Mouse (Mus musculus) stomach, embryonic 14.5 days (tissue): ENCODE data around the gene Tmc5. TPM values are rescaled to one million over a fixed set of nuclear protein-coding genes. Genes with fewer than 3 reads are reported as not detected.

ENCODE experiments used
- ATAC-seq: fragments of 200-750 bp; cut with Nextera tagmentation; 2 replicates; pipeline ENCODE4 v1.8.0; 2017; ENCODE audit warnings: low read depth, moderate TSS enrichment; ENCODE audit not compliant: insufficient number of reproducible peaks, insufficient read depth, low FRiP score
- H3K27ac ChIP-seq: fragments of 300-500 bp; sonication (generic); 2 replicates; pipeline ENCODE4 v1.5.1; 2014; ENCODE audit warnings: mild to moderate bottlenecking, low read length, moderate library complexity, mixed read lengths
- H3K27me3 ChIP-seq: fragments of 300-500 bp; sonication (generic); 2 replicates; pipeline ENCODE4 v1.6.1; 2014; ENCODE audit warnings: low read length, control low read depth, mixed read lengths; ENCODE audit not compliant: control insufficient read depth, insufficient read depth
- H3K36me3 ChIP-seq: fragments of 300-500 bp; sonication (generic); 2 replicates; pipeline ENCODE4 v1.6.1; 2014; ENCODE audit warnings: mild to moderate bottlenecking, control low read depth, low read length, moderate library complexity, mixed read lengths; ENCODE audit not compliant: control insufficient read depth, insufficient read depth
- H3K4me1 ChIP-seq: fragments of 300-500 bp; sonication (generic); 2 replicates; pipeline ENCODE4 v1.6.1; 2014; ENCODE audit warnings: low read length, control low read depth, mixed read lengths; ENCODE audit not compliant: control insufficient read depth, insufficient read depth
- H3K4me2 ChIP-seq: fragments of 300-500 bp; sonication (generic); replicated peaks from 2 replicates; pipeline ENCODE4 v1.6.1; 2014; ENCODE audit warnings: low read depth, low read length, control low read depth
- H3K4me3 ChIP-seq: fragments of 300-500 bp; sonication (generic); 2 replicates; pipeline ENCODE4 v1.5.1; 2014; ENCODE audit warnings: low read depth, low read length, control low read depth
- H3K9ac ChIP-seq: fragments of 300-500 bp; sonication (generic); replicated peaks from 2 replicates; pipeline ENCODE4 v1.6.1; 2014; ENCODE audit warnings: low read depth, mild to moderate bottlenecking, control low read depth, low read length, moderate library complexity, mixed read lengths
- H3K9me3 ChIP-seq: fragments of 300-500 bp; sonication (generic); 2 replicates; pipeline ENCODE4 v1.6.1; 2016; ENCODE audit warnings: low read depth, low read length, control low read depth; ENCODE audit not compliant: control insufficient read depth
- WGBS: fragments of 180-500 bp; shearing (Covaris S2); extraction: QIAGEN DNeasy Blood & Tissue Kit; methylation state at CpG from one replicate; pipeline ENCODE4 v1.1.7; 2014; 5-methylcytosine and 5-hydroxymethylcytosine counted together
- polyA plus RNA-seq: library from polyadenylated mRNA; unstranded; fragments of >200 nt; fragmentation: Nextera tagmentation; extraction: Ambion mirVana; gene quantifications from 2 replicates; pipeline ENCODE4 v1.2.1, GENCODE M21; 2014

The Tmc5 gene
- polyA plus RNA-seq, 1 experiment from 2014 or later: 0.51 TPM

GRCm38 (mm10) chr7:118614076-118614475 is 17.0 kb downstream of the Tmc5 start:
- H3K27me3 ChIP-seq: no peaks in the 10 kb centered on the region
- H3K9me3 ChIP-seq: no peaks in the 10 kb centered on the region
- WGBS: 71% methylated on average over 13 of the region's 13 CpGs
- no peaks in the 10 kb centered on the region for H3K36me3 ChIP-seq
- H3K27ac ChIP-seq: no peak overlapping the region
- H3K4me1 ChIP-seq: no peaks in the 10 kb centered on the region
- no peak for ATAC-seq
- H3K9ac ChIP-seq: no peak overlapping the region
- no peak overlapping the region for H3K4me3 ChIP-seq
- no peak overlapping the region for H3K4me2 ChIP-seq

GRCm38 (mm10) chr7:118618104-118618503 is 21.0 kb downstream of the Tmc5 start:
- Histone ChIP-seq H3K9ac (no peak overlapping the region), H3K4me1 (no peaks in the 10 kb centered on the region), H3K27me3 (no peaks in the 10 kb centered on the region), H3K36me3 (no peaks in the 10 kb centered on the region), H3K9me3 (no peaks in the 10 kb centered on the region), H3K27ac (no peak overlapping the region), H3K4me3 (no peak overlapping the region), H3K4me2 (no peak overlapping the region)
- 84% methylated on average over 5 of the region's 5 CpGs for WGBS
- no peak for ATAC-seq

- 82% methylated on average over 7 of the region's 7 CpGs for WGBS
- no peaks in the 10 kb centered on the region for H3K27me3 ChIP-seq
- no peaks in the 10 kb centered on the region for H3K36me3 ChIP-seq
- peak overlapping the region; percentile 10; the same call in 1 of the 2 replicates for H3K27ac ChIP-seq
- H3K4me3 ChIP-seq: no peak overlapping the region
- ATAC-seq: peak; percentile 81
- no peaks in the 10 kb centered on the region for H3K4me1 ChIP-seq
- no peak overlapping the region for H3K4me2 ChIP-seq
- H3K9ac ChIP-seq: no peak overlapping the region
- H3K9me3 ChIP-seq: no peaks in the 10 kb centered on the region
These were observed 23.3 kb downstream of the Tmc5 start for GRCm38 (mm10) chr7:118620243-118620906.

GRCm38 (mm10) chr7:118621094-118621493 is 24.0 kb downstream of the Tmc5 start:
- WGBS: 81% methylated on average over 6 of the region's 6 CpGs
- no peak overlapping the region for H3K27ac ChIP-seq

GRCm38 (mm10) chr7:118627550-118628298 is 30.6 kb downstream of the Tmc5 start:
- ATAC-seq: peak; percentile 53; the same call in 1 of the 2 replicates
- WGBS: 69% methylated on average over 12 of the region's 13 CpGs
- no peak overlapping the region for H3K4me2 ChIP-seq

More at GRCm38 (mm10) chr7:118621094-118621493, 24.0 kb downstream of the Tmc5 start:
- no peaks in the 10 kb centered on the region for H3K36me3 ChIP-seq
- ATAC-seq: no peak
- H3K9me3 ChIP-seq: no peaks in the 10 kb centered on the region
- no peak overlapping the region for H3K9ac ChIP-seq
- no peak overlapping the region for H3K4me3 ChIP-seq
- H3K27me3 ChIP-seq: no peaks in the 10 kb centered on the region
- no peaks in the 10 kb centered on the region for H3K4me1 ChIP-seq
- no peak overlapping the region for H3K4me2 ChIP-seq

GRCm38 (mm10) chr7:118633094-118633493 is 36.0 kb downstream of the Tmc5 start:
- no peak for ATAC-seq
- WGBS: 80% methylated on average over 9 of the region's 9 CpGs
- no peak overlapping the region for H3K9ac ChIP-seq

More at GRCm38 (mm10) chr7:118627550-118628298, 30.6 kb downstream of the Tmc5 start:
- H3K4me3 ChIP-seq: no peak overlapping the region
- H3K36me3 ChIP-seq: no peaks in the 10 kb centered on the region
- no peaks in the 10 kb centered on the region for H3K4me1 ChIP-seq
- H3K9me3 ChIP-seq: no peaks in the 10 kb centered on the region
- H3K9ac ChIP-seq: no peak overlapping the region
- no peaks in the 10 kb centered on the region for H3K27me3 ChIP-seq
- H3K27ac ChIP-seq: no peak overlapping the region

GRCm38 (mm10) chr7:118633951-118634350 is 36.9 kb downstream of the Tmc5 start:
- Histone ChIP-seq H3K4me1 (no peaks in the 10 kb centered on the region), H3K27ac (no peak overlapping the region), H3K9me3 (no peaks in the 10 kb centered on the region), H3K36me3 (no peaks in the 10 kb centered on the region), H3K4me2 (no peak overlapping the region), H3K4me3 (no peak overlapping the region), H3K27me3 (no peaks in the 10 kb centered on the region), H3K9ac (no peak overlapping the region)
- 86% methylated on average over 7 of the region's 7 CpGs for WGBS
- no peak for ATAC-seq

More at GRCm38 (mm10) chr7:118633094-118633493, 36.0 kb downstream of the Tmc5 start:
- Histone ChIP-seq H3K9me3 (no peaks in the 10 kb centered on the region), H3K27me3 (no peaks in the 10 kb centered on the region), H3K4me3 (no peak overlapping the region), H3K4me2 (no peak overlapping the region), H3K4me1 (no peaks in the 10 kb centered on the region), H3K27ac (no peak overlapping the region), H3K36me3 (no peaks in the 10 kb centered on the region)

- no peaks in the 10 kb centered on the region for H3K4me1 ChIP-seq
- no peaks in the 10 kb centered on the region for H3K36me3 ChIP-seq
- H3K4me2 ChIP-seq: no peak overlapping the region
- no peak overlapping the region for H3K4me3 ChIP-seq
- no peak overlapping the region for H3K27ac ChIP-seq
- 45% methylated on average over 4 of the region's 4 CpGs for WGBS
- ATAC-seq: no peak
- no peak overlapping the region for H3K9ac ChIP-seq
- no peaks in the 10 kb centered on the region for H3K27me3 ChIP-seq
- no peaks in the 10 kb centered on the region for H3K9me3 ChIP-seq
These were observed 40.4 kb downstream of the Tmc5 start for GRCm38 (mm10) chr7:118637466-118637865.
